Mouse (Mus musculus): ENCODE results near the gene Bglap3.
A peak's percentile ranks its signal among the peaks of the same experiment; 100 is the strongest.

Gene Bglap3

GRCm38 (mm10) chr3:88335436-88336053, 37.0 kb downstream of the Bglap3 start:
- DNase-seq (ENCODE audit: low spot score in 2 of 2): peak; percentile 31 to 49

- DNase-seq (ENCODE audit: low spot score in 2 of 2): no peak
These were observed 37.6 kb downstream of the Bglap3 start for GRCm38 (mm10) chr3:88334902-88335435.

GRCm38 (mm10) chr3:88334029-88334658, 38.4 kb downstream of the Bglap3 start:
- no peak for DNase-seq (ENCODE audit: low spot score in 2 of 2)

GRCm38 (mm10) chr3:88331282-88331681, 41.3 kb downstream of the Bglap3 start:
- peak; percentile 54 to 77 for DNase-seq (ENCODE audit: low spot score in 2 of 2)

GRCm38 (mm10) chr3:88328956-88329355, 43.6 kb downstream of the Bglap3 start:
- DNase-seq (ENCODE audit: low spot score in 2 of 2): no peak

- DNase-seq (ENCODE audit: low spot score in 2 of 2): peak; percentile 26 to 62
These were observed 47.6 kb downstream of the Bglap3 start, which contains the start of gene Glmp for GRCm38 (mm10) chr3:88324951-88325405. Gene Glmp, plus strand, starts transcription at chr3:88325023.
